Mouse (Mus musculus) urinary bladder, adult 2 months (tissue): ENCODE data around the gene 2410141K09Rik. TPM values are rescaled to one million over a fixed set of nuclear protein-coding genes. Genes with fewer than 3 reads are reported as not detected.
"Not testable (repeated sequence)": the region's sequence is repeated elsewhere in the genome, so short reads cannot be mapped to it uniquely, and the experiment has no call there.

Source experiments
- DNase-seq: peaks from one replicate; pipeline ENCODE4 v3.0.0; 2022; ENCODE audit warnings: low spot score
- polyA plus RNA-seq: library from polyadenylated mRNA; depleted of rRNA; stranded (reverse); fragments of >200 nt; gene quantifications from 2 replicates; pipeline ENCODE4 v1.2.3, GENCODE M21; 2012; rRNA removed

Gene 2410141K09Rik
- not detected in 2 replicates for polyA plus RNA-seq

- not testable (repeated sequence) for DNase-seq
Measured at GRCm38 (mm10) chr13:66441018-66441417, at the start of gene 2410141K09Rik. Gene 2410141K09Rik (minus strand): TSS chr13:66441118.

- not testable (repeated sequence) for DNase-seq
Measured at GRCm38 (mm10) chr13:66426858-66427257, 14.1 kb downstream of the 2410141K09Rik start.

- not testable (repeated sequence) for DNase-seq
Measured at GRCm38 (mm10) chr13:66414962-66415361, 26.0 kb downstream of the 2410141K09Rik start.

Other genes starting within 250 kb of the 2410141K09Rik start
- gene Gm10772, start 213.5 kb downstream of the 2410141K09Rik start, polyA plus RNA-seq, result not detected in 2 replicates